Mouse (Mus musculus) heart, adult 2 months (tissue): ENCODE data around the gene Gm15262.

ENCODE experiments used
- CTCF ChIP-seq: fragments of 200-600 bp; IDR thresholded peaks from 2 replicates; pipeline ENCODE4 v1.8.1; 2022; ENCODE audit warnings: antibody characterized with exemption, mild to moderate bottlenecking, moderate library complexity
- EP300 ChIP-seq: fragments of 200-500 bp; IDR thresholded peaks from 2 replicates; pipeline ENCODE4 v1.6.1; 2011; ENCODE audit warnings: low read depth, low read length, control low read depth; ENCODE audit not compliant: insufficient read depth
- POLR2A ChIP-seq: fragments of 200-500 bp; IDR thresholded peaks from 2 replicates; pipeline ENCODE4 v1.6.1; 2011; ENCODE audit warnings: mild to moderate bottlenecking, low read depth, low read length, control low read depth; ENCODE audit not compliant: insufficient read depth

DNA sequence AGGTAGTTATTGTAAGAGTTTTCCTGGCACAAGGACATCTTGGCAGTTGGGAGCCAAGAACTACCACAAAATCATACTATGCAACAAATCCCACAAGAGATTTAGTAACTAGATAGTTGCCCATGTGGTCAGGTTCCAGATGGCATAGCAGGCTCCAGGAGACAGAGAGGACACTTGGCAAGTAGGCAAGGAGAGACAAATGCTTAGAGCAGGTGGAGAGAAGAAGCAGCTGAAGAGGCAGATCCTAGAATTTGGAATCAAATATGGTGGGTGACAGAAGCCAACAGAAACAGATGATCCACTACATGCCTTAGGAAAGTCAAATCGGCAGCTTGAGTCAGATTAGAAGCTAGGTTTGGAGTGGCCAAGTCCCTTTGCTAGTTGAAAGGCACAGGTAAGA lies 20.9 kb downstream of the Gm15262 start:
- no peak for TF ChIP-seq CTCF
- TF ChIP-seq POLR2A = no peak
- TF ChIP-seq EP300 = no peak
